Mouse (Mus musculus) mesoderm, embryonic 11.5 days (tissue): ENCODE measurements at regions not wholly inside any gene's neighbourhood (a gene's known extent, or its start where the extent isn't known, plus 50 kb on each side); places are given as distances from the start of the nearest gene placed in this dataset.
A peak's percentile ranks its signal among the peaks of the same experiment; 100 is the strongest.

Experiments used
- DNase-seq: peaks from one replicate; pipeline ENCODE4 v3.0.0-alpha.2; 2012; ENCODE audit warnings: low read depth, low spot score

- no peak for DNase-seq
These were observed 233.9 kb upstream of the Adgrl2 start for GRCm38 (mm10) chr3:149224271-149224670.

- DNase-seq: no peak
These were observed 233.4 kb upstream of the Adgrl2 start for GRCm38 (mm10) chr3:149223776-149224175.

- no peak for DNase-seq
These were observed 230.6 kb upstream of the Adgrl2 start for GRCm38 (mm10) chr3:149220958-149221357.

GRCm38 (mm10) chr3:149220304-149220951 is 230.1 kb upstream of the Adgrl2 start:
- DNase-seq: no peak

GRCm38 (mm10) chr3:149219381-149220303 is 229.3 kb upstream of the Adgrl2 start:
- no peak for DNase-seq

- DNase-seq: no peak
These were observed 227.8 kb upstream of the Adgrl2 start for GRCm38 (mm10) chr3:149217916-149218803.

- DNase-seq: peak; percentile 14
These were observed 226.5 kb upstream of the Adgrl2 start for GRCm38 (mm10) chr3:149216759-149217400.

GRCm38 (mm10) chr3:149215691-149216090 is 225.3 kb upstream of the Adgrl2 start:
- no peak for DNase-seq

- no peak for DNase-seq
These were observed 221.6 kb upstream of the Adgrl2 start for GRCm38 (mm10) chr3:149211909-149212308.

- no peak for DNase-seq
These were observed 218.9 kb upstream of the Adgrl2 start for GRCm38 (mm10) chr3:149209260-149209659.

- no peak for DNase-seq
These were observed 213.1 kb upstream of the Adgrl2 start for GRCm38 (mm10) chr3:149203451-149203850.

- no peak for DNase-seq
These were observed 206.3 kb upstream of the Adgrl2 start for GRCm38 (mm10) chr3:149196477-149197185.

GRCm38 (mm10) chr3:149190856-149191576 is 200.7 kb upstream of the Adgrl2 start:
- no peak for DNase-seq

GRCm38 (mm10) chr3:149184136-149184551 is 193.8 kb upstream of the Adgrl2 start:
- peak; percentile 75 for DNase-seq

GRCm38 (mm10) chr3:149182095-149182494 is 191.7 kb upstream of the Adgrl2 start:
- no peak for DNase-seq

GRCm38 (mm10) chr3:149180129-149180528 is 189.8 kb upstream of the Adgrl2 start:
- DNase-seq: no peak

- no peak for DNase-seq
These were observed 189.2 kb upstream of the Adgrl2 start for GRCm38 (mm10) chr3:149179486-149180116.

- no peak for DNase-seq
These were observed 188.5 kb upstream of the Adgrl2 start for GRCm38 (mm10) chr3:149178891-149179290.

GRCm38 (mm10) chr3:149174689-149175390 is 184.5 kb upstream of the Adgrl2 start:
- peak; percentile 41 for DNase-seq
